Mouse (Mus musculus) erythroblast, embryonic 14.5 days (primary cell): ENCODE results near the gene Dchs1. TPM values are rescaled to one million over a fixed set of nuclear protein-coding genes. Genes with fewer than 3 reads are reported as not detected.

ENCODE experiments used
- H3K27me3 ChIP-seq: 2 replicates; pipeline ENCODE4 v1.6.1; 2012; ENCODE audit warnings: inconsistent platforms; ENCODE audit not compliant: control insufficient read depth
- H3K36me3 ChIP-seq: 2 replicates; pipeline ENCODE4 v1.6.1; 2012; ENCODE audit warnings: mild to moderate bottlenecking, inconsistent platforms; ENCODE audit not compliant: control insufficient read depth
- H3K4me1 ChIP-seq: 2 replicates; pipeline ENCODE4 v1.6.1; 2012; ENCODE audit warnings: inconsistent platforms; ENCODE audit not compliant: control insufficient read depth
- H3K4me3 ChIP-seq: replicated peaks from 2 replicates; pipeline ENCODE3; 2012; ENCODE audit warnings: moderate library complexity, mild to moderate bottlenecking, inconsistent platforms
- H3K9me3 ChIP-seq: 2 replicates; pipeline ENCODE4 v1.6.1; 2012; ENCODE audit warnings: low read length, inconsistent platforms, mixed read lengths; ENCODE audit not compliant: control insufficient read depth
- GATA1 ChIP-seq: IDR thresholded peaks from 2 replicates; pipeline ENCODE4 v1.6.1; 2012; ENCODE audit warnings: low read length, inconsistent platforms, mixed read lengths
- TAL1 ChIP-seq: IDR thresholded peaks from 3 replicates; pipeline ENCODE4 v1.6.1; 2012; ENCODE audit warnings: low read length, inconsistent platforms, mixed read lengths
- polyA plus RNA-seq: library from polyadenylated mRNA; stranded (reverse); fragments of >175 nt; gene quantifications from 2 replicates; pipeline ENCODE4 v1.2.3, GENCODE M21; 2012

Gene Dchs1
- polyA plus RNA-seq, 1 experiment = not detected

DNA sequence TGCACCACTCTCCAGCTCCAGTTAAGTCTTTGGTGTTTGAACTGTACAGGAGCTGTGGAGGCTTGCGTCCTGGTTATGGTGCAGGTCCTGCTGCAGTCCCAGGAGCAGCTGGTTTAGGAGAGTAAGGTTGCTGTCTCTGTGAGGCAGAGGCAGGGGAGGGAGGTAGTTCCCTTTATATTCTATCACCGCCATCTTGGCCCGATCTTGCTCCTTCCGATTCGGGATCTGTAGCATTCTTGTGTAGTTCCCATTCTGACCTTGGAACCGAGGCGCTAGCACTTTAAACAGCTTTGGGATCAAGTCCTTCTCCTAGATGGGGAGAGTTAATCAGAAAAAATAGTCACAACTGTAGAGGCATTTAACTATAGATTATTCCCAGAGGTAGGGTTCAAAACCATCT is 22.4 kb upstream of the Dchs1 start:
- TF ChIP-seq TAL1 (no peak), GATA1 (no peak)
- Histone ChIP-seq H3K4me1 (peaks cover 33% of the 10 kb centered on the region), H3K36me3 (peaks cover 25% of the 10 kb centered on the region), H3K27me3 (no peaks in the 10 kb centered on the region), H3K4me3 (peak overlapping the region; percentile 78), H3K9me3 (no peaks in the 10 kb centered on the region)

DNA sequence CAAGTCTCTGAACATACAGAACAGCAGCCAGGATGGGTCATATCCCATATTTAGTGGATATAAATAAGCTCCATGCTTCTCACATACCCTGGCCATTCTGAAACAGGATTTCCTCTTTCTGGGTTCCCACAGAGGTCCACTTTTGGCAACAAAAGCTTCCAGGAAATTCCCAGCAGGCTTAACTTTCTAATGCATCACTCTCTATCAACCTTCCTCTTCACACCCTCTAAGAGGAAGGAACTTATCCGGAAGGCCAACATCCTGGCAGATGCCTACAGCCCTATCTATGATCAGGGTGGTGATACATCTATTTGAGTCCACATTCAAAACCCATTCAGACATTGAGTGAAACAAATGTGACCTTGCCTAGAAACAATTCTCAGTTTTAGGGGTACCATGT is 20.9 kb upstream of the Dchs1 start:
- Histone ChIP-seq H3K27me3 (no peaks in the 10 kb centered on the region), H3K4me3 (no peak overlapping the region), H3K9me3 (no peaks in the 10 kb centered on the region), H3K4me1 (peaks cover 33% of the 10 kb centered on the region), H3K36me3 (peaks cover 25% of the 10 kb centered on the region)
- TF ChIP-seq TAL1 (no peak), GATA1 (no peak)

DNA sequence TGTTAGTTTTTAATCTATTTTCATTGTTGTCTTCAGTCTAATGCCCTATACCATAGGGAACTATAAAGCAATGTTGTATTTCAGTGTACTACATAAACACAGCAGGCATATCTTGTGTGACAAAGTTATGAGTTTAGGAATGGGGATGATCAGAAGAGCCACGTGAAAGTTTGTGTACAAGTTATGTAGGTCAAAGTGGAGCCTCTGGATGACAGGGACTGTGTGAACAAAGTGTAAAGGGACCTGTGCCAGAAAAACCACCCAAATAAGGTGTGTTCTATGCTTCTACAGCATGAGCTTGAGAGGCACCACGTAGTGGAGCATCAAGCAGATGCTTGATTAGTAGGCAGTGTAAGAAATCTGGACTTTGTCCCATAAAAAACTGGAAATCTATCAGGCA is 19.3 kb upstream of the Dchs1 start:
- TF ChIP-seq GATA1 (no peak), TAL1 (no peak)
- Histone ChIP-seq H3K36me3 (peaks cover 25% of the 10 kb centered on the region), H3K4me1 (peaks cover 30% of the 10 kb centered on the region)

DNA sequence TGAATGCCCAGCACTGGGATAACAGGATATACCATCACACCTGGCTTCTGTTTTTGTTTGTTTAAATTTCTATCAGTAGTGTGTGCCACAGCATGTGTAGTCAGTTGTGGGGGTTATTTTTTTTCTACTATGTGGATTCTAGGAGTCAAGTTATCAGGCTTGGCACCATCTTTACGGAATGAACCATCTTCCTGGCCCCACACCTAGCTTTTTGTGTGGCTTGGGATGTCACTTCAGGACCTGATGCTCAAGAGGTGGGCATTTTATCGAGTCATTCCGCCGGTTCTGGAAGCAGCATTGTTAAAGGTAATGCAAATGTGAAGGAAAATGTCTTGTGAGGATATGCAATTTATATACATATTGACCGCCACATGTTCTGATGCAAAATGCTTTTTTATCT is 18.7 kb upstream of the Dchs1 start:
- H3K4me3 ChIP-seq = no peak overlapping the region
- peaks cover 24% of the 10 kb centered on the region for H3K4me1 ChIP-seq
- no peaks in the 10 kb centered on the region for H3K9me3 ChIP-seq
- peaks cover 4% of the 10 kb centered on the region for H3K27me3 ChIP-seq
- H3K36me3 ChIP-seq = peaks cover 25% of the 10 kb centered on the region
- TF ChIP-seq GATA1 = no peak
- TF ChIP-seq TAL1 = no peak

More for the DNA sequence above, 19.3 kb upstream of the Dchs1 start:
- Histone ChIP-seq H3K9me3 (no peaks in the 10 kb centered on the region), H3K4me3 (no peak overlapping the region), H3K27me3 (no peaks in the 10 kb centered on the region)

DNA sequence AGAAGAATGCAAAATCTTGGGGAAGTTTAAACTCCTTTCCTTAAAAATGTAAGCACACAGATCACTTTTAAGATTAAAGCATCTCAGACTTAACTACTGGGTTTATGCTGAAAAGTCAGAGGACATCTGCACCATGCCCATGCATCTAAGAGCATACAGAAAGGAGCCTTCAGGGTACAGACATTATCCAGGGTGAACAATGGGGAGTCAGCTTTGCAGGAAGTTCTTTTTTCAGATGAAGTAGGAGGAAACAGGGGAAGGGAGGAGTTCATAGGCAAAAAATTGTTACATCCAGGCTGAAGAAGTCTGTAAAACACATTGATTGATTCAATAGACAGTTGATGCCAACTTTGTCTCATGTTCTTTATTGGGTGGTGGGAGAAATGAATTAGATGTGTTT is 16.0 kb upstream of the Dchs1 start:
- TF ChIP-seq TAL1 (no peak), GATA1 (no peak)
- H3K4me1 ChIP-seq = peaks cover under 1% of the 10 kb centered on the region
- no peak overlapping the region for H3K4me3 ChIP-seq
- peaks cover 10% of the 10 kb centered on the region for H3K36me3 ChIP-seq
- H3K9me3 ChIP-seq = no peaks in the 10 kb centered on the region
- peaks cover 12% of the 10 kb centered on the region for H3K27me3 ChIP-seq

DNA sequence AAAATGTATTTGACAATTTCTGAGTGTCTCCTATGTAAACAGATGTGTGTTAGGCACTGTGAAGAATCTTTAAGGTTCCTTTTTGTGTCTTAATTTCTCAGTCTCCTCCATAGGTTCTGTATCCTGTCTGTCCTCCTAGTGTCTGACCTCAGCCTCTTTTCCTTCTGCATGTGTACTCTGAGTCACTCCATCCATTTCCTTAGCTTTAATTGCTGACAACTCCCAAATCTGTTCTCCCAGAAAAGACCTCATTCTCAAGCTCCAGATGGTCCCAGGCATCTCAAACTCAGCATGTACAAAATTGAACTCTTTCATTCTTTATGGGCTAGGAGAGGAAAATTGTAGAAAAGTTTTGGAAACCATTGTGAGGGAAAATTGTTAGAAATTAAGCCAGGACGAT is 15.3 kb upstream of the Dchs1 start:
- H3K36me3 ChIP-seq = peaks cover 5% of the 10 kb centered on the region
- TF ChIP-seq TAL1 (no peak), GATA1 (no peak)
- no peaks in the 10 kb centered on the region; the same call in 1 of the 2 replicates for H3K4me1 ChIP-seq
- H3K9me3 ChIP-seq = no peaks in the 10 kb centered on the region
- peaks cover 12% of the 10 kb centered on the region for H3K27me3 ChIP-seq
- H3K4me3 ChIP-seq = no peak overlapping the region

DNA sequence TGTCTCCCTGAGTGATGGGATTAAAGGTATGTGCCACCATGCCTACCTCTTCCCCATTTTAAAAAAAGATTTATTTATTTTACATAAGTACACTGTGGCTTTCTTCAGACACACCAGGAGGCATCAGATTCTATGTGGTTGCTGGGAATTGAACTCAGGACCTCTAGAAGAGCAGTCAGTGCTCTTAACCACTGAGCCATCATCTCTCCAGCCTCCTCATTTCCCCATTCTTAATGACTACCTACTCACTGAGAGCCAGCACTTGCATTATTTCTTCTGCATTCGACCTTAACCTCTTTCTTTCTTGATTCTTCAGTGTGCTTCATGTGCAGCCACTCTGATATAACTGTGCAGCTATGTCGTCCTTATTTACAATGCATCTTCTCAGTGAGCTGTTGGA is 14.9 kb upstream of the Dchs1 start:
- peaks cover 2% of the 10 kb centered on the region for H3K36me3 ChIP-seq
- H3K4me1 ChIP-seq = no peaks in the 10 kb centered on the region; the same call in 1 of the 2 replicates
- TF ChIP-seq GATA1 (no peak), TAL1 (no peak)
- H3K27me3 ChIP-seq = peaks cover 12% of the 10 kb centered on the region
- no peak overlapping the region for H3K4me3 ChIP-seq
- H3K9me3 ChIP-seq = no peaks in the 10 kb centered on the region

DNA sequence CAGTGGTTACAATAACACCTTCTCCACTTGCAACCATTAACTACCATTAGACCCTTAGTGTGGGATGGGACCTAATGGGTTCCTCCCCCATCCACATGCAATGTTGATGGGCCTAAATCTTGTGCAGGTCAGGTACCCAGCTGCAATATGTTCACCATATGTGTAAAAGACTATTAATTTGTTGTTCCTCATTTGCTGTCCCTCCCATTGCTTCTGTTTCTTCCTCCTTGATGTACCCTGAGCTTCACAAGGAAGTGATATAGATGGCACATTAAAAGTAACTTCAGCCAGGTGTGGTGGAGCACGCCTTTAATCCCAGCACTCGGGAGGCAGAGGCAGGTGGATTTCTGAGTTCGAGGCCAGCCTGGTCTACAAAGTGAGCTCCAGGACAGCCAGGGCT is 9.5 kb upstream of the Dchs1 start:
- TF ChIP-seq TAL1 (no peak), GATA1 (no peak)
- no peaks in the 10 kb centered on the region for H3K4me1 ChIP-seq
- H3K27me3 ChIP-seq = peaks cover 12% of the 10 kb centered on the region
- H3K36me3 ChIP-seq = no peaks in the 10 kb centered on the region
- H3K4me3 ChIP-seq = no peak overlapping the region
- no peaks in the 10 kb centered on the region for H3K9me3 ChIP-seq

DNA sequence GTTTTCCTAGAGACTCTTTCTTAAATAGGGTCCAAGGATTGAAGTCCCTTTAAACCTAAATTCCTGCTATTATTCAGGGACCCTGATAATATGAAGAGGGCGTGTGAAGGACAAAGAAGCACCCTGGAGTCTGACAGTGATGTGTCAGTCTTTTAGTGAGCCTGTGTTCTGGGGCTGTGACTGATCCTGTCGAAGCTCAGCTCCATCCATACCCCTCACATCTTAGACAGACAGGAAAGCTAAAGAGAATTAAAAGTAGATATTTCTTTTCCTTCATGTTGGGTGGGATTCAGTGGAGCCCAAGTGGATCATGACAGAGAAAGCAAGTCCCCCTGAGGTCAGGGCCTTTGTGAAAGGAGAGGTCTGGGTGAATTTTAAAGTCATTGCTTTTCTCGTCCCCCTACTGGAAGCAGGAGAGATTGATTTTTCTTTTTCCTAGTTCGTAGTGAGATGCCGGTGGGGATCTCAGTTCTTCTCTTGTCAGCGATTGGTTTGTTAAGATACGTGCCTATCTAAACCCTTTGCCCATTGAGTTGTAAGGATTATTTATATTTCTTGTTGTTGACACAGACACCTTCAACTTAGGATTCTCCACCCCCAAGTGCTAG is 8.4 kb upstream of the Dchs1 start:
- Histone ChIP-seq H3K4me3 (no peak overlapping the region), H3K36me3 (no peaks in the 10 kb centered on the region), H3K27me3 (peaks cover 15% of the 10 kb centered on the region), H3K9me3 (no peaks in the 10 kb centered on the region), H3K4me1 (no peaks in the 10 kb centered on the region)
- no peak for TF ChIP-seq TAL1
- TF ChIP-seq GATA1 = no peak

DNA sequence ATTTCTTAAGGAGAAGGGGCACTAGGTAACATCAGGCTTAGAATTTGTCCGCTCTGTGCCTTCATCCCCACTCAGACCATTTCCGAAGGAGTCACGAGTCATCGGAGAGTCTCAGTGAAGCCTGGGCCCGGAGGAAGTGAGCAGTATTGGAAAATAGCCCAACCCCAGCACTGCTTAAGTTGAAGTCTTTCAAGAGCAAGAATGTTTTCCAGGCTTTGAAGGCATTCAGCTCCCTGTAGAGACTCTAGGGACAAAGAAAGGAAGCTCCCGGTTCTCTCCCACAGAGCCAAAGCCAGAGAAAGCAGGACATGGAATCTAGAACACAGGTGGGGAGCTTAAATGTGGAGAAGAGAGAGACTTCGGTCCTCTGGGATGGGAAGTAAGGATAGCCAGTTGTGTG is 6.2 kb upstream of the Dchs1 start:
- Histone ChIP-seq H3K27me3 (peaks cover 30% of the 10 kb centered on the region), H3K4me1 (no peaks in the 10 kb centered on the region), H3K4me3 (no peak overlapping the region), H3K9me3 (no peaks in the 10 kb centered on the region), H3K36me3 (no peaks in the 10 kb centered on the region)
- TF ChIP-seq GATA1 = no peak
